Mouse (Mus musculus): ENCODE results near the gene Gpr152. TPM values are rescaled to one million over a fixed set of nuclear protein-coding genes. Genes with fewer than 3 reads are reported as not detected.

Gene Gpr152
- polyA plus RNA-seq, 1 experiment from 2014 or later = not detected

GRCm38 (mm10) chr19:4099837-4100717 is 39.5 kb upstream of the Gpr152 start, which contains the start of gene Pitpnm1:
Pitpnm1 (plus strand) TSS chr19:4099998.
- no peaks in the 10 kb centered on the region for H3K36me3 ChIP-seq
- peaks cover 35% of the 10 kb centered on the region for H3K4me1 ChIP-seq
- no peak for ATAC-seq (ENCODE audit: insufficient number of reproducible peaks, insufficient read depth, low FRiP score, low TSS enrichment)
- H3K4me2 ChIP-seq (replicated peaks) = peak within 1 kb of the TSS; percentile 92
- no peak within 1 kb of the TSS for H3K27ac ChIP-seq
- peaks cover 40% of the 10 kb centered on the region for H3K27me3 ChIP-seq
- peak within 1 kb of the TSS; percentile 37 for H3K9ac ChIP-seq
- H3K4me3 ChIP-seq = peak within 1 kb of the TSS; percentile 47
- H3K9me3 ChIP-seq = no peaks in the 10 kb centered on the region
- WGBS = 1% methylated on average over 53 of the region's 53 CpGs

- under 1% methylated on average over 46 of the region's 52 CpGs for WGBS
- Histone ChIP-seq H3K4me1 (peaks cover 35% of the 10 kb centered on the region), H3K36me3 (no peaks in the 10 kb centered on the region), H3K9me3 (no peaks in the 10 kb centered on the region), H3K4me2 (replicated peaks) (peak overlapping the region; percentile 92), H3K27me3 (peaks cover 40% of the 10 kb centered on the region), H3K27ac (no peak overlapping the region), H3K9ac (peak overlapping the region; percentile 20), H3K4me3 (peak overlapping the region; percentile 47)
- no peak for ATAC-seq (ENCODE audit: insufficient number of reproducible peaks, insufficient read depth, low FRiP score, low TSS enrichment)
Observed at GRCm38 (mm10) chr19:4100718-4101261, 38.8 kb upstream of the Gpr152 start.

DNA sequence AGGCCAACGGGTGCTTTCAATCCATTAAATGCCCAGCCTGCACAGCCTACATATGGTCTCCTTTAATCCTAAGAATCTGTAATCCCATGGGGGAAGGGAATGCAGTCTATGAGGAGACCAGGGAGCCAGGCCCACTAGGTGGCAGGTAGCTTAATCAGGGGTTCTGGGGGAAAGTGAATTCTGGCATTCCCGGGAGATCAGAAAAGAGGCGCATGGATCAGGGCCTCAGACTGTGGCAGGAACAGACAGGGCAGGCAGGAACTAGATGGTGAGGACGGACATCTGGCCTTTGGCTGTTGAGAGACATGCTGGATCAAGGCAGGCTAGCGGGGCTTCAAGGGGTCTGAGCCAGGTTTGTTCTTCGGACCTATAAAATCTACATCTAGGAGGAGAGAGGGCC is 38.1 kb upstream of the Gpr152 start:
- H3K27ac ChIP-seq = no peak overlapping the region
- 50% methylated on average over 6 of the region's 6 CpGs for WGBS
- H3K4me2 ChIP-seq (replicated peaks) = peak overlapping the region; percentile 92

GRCm38 (mm10) chr19:4102049-4102448 is 37.5 kb upstream of the Gpr152 start:
- no peak overlapping the region for H3K4me3 ChIP-seq
- no peaks in the 10 kb centered on the region for H3K36me3 ChIP-seq
- no peak overlapping the region for H3K4me2 ChIP-seq (replicated peaks)
- H3K9me3 ChIP-seq = no peaks in the 10 kb centered on the region
- no peak overlapping the region for H3K27ac ChIP-seq
- WGBS = 77% methylated on average over 2 of the region's 2 CpGs
- ATAC-seq (ENCODE audit: insufficient number of reproducible peaks, insufficient read depth, low FRiP score, low TSS enrichment) = no peak
- H3K4me1 ChIP-seq = peaks cover 28% of the 10 kb centered on the region
- no peak overlapping the region for H3K9ac ChIP-seq
- peaks cover 44% of the 10 kb centered on the region for H3K27me3 ChIP-seq

More for the DNA sequence above, 38.1 kb upstream of the Gpr152 start:
- no peak overlapping the region for H3K9ac ChIP-seq
- no peaks in the 10 kb centered on the region for H3K36me3 ChIP-seq
- peaks cover 30% of the 10 kb centered on the region for H3K4me1 ChIP-seq
- H3K4me3 ChIP-seq = peak overlapping the region; percentile 47
- H3K9me3 ChIP-seq = no peaks in the 10 kb centered on the region
- H3K27me3 ChIP-seq = peaks cover 40% of the 10 kb centered on the region
- ATAC-seq (ENCODE audit: insufficient number of reproducible peaks, insufficient read depth, low FRiP score, low TSS enrichment) = no peak

DNA sequence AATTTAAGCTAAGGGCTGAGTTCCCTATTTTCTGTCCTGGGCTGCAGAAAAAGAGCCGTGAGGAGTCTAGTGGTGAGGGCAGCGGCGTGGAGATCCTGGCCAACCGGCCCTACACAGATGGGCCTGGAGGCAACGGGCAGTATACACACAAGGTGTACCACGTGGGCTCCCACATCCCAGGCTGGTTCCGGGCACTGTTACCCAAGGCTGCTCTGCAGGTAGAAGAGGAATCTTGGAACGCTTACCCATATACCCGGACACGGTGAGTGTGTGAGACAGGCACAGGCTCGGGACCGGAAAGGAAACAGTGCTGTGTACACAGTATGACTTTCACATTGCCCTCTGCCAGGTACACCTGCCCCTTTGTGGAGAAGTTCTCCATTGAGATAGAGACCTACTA is 37.0 kb upstream of the Gpr152 start:
- 92% methylated on average over 12 of the region's 12 CpGs for WGBS

DNA sequence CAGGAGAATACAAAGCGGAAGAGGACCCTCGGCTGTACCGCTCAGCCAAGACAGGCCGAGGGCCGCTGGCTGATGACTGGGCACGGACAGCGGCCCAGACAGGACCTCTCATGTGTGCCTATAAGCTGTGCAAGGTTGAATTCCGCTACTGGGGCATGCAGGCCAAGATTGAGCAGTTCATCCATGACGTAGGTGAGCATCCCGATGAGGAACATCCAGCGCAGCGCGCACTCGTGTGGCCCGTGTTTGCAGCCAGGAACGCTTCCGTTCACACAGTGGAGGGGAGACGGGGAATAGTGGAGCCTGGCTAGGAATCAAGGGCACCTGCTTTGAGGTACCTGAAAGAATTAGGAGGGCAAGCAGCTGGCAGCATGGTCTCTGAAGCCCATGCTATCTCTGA is 36.3 kb upstream of the Gpr152 start:
- Histone ChIP-seq H3K9me3 (no peaks in the 10 kb centered on the region), H3K27ac (no peak overlapping the region), H3K4me1 (peaks cover 20% of the 10 kb centered on the region), H3K36me3 (no peaks in the 10 kb centered on the region), H3K9ac (no peak overlapping the region), H3K4me3 (no peak overlapping the region), H3K27me3 (peaks cover 43% of the 10 kb centered on the region), H3K4me2 (replicated peaks) (no peak overlapping the region)
- no peak for ATAC-seq (ENCODE audit: insufficient number of reproducible peaks, insufficient read depth, low FRiP score, low TSS enrichment)
- WGBS = 93% methylated on average over 18 of the region's 18 CpGs

More for the DNA sequence above, 37.0 kb upstream of the Gpr152 start:
- Histone ChIP-seq H3K4me1 (peaks cover 24% of the 10 kb centered on the region), H3K4me3 (no peak overlapping the region), H3K27ac (no peak overlapping the region), H3K9me3 (no peaks in the 10 kb centered on the region), H3K27me3 (peaks cover 44% of the 10 kb centered on the region), H3K36me3 (no peaks in the 10 kb centered on the region), H3K4me2 (replicated peaks) (no peak overlapping the region), H3K9ac (no peak overlapping the region)
- ATAC-seq (ENCODE audit: insufficient number of reproducible peaks, insufficient read depth, low FRiP score, low TSS enrichment) = no peak

GRCm38 (mm10) chr19:4103792-4104191 is 35.8 kb upstream of the Gpr152 start:
- H3K27ac ChIP-seq = no peak overlapping the region
- WGBS = 80% methylated on average over 3 of the region's 3 CpGs
- H3K4me3 ChIP-seq = no peak overlapping the region
- no peaks in the 10 kb centered on the region for H3K9me3 ChIP-seq
- H3K27me3 ChIP-seq = peaks cover 38% of the 10 kb centered on the region
- H3K36me3 ChIP-seq = no peaks in the 10 kb centered on the region
- peaks cover 20% of the 10 kb centered on the region for H3K4me1 ChIP-seq
- no peak for ATAC-seq (ENCODE audit: insufficient number of reproducible peaks, insufficient read depth, low FRiP score, low TSS enrichment)
- no peak overlapping the region for H3K9ac ChIP-seq
- no peak overlapping the region for H3K4me2 ChIP-seq (replicated peaks)

DNA sequence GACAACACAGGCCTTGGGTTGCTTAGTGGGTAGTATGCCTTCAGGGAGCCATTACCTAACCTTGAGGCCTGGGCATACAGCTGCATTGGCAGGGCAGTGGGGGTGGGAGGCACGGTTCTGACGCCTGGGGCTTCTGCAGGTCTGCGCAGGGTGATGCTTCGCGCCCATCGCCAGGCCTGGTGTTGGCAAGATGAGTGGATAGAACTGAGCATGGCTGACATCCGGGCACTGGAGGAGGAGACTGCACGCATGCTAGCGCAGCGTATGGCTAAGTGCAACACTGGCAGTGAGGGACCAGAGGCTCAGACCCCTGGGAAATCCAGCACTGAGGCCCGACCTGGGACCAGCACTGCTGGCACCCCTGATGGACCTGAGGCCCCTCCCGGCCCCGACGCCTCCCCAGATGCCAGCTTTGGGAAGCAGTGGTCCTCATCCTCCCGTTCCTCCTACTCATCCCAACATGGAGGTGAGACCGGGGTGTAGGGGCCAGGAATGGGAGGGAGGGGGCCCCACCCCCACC is 34.9 kb upstream of the Gpr152 start:
- H3K4me2 ChIP-seq (replicated peaks) = no peak overlapping the region
- H3K4me1 ChIP-seq = peaks cover 14% of the 10 kb centered on the region
- no peak for ATAC-seq (ENCODE audit: insufficient number of reproducible peaks, insufficient read depth, low FRiP score, low TSS enrichment)
- peaks cover 32% of the 10 kb centered on the region for H3K27me3 ChIP-seq
- H3K27ac ChIP-seq = no peak overlapping the region
- no peaks in the 10 kb centered on the region for H3K36me3 ChIP-seq
- no peak overlapping the region; the same call in 1 of the 2 replicates for H3K9ac ChIP-seq
- H3K9me3 ChIP-seq = no peaks in the 10 kb centered on the region
- no peak overlapping the region for H3K4me3 ChIP-seq
- WGBS = 91% methylated on average over 16 of the region's 16 CpGs

GRCm38 (mm10) chr19:4106654-4107053 is 32.9 kb upstream of the Gpr152 start:
- Histone ChIP-seq H3K27ac (no peak overlapping the region), H3K4me1 (0 out of 2 replicates have a peak, but pooled peaks cover under 1% of the 10 kb centered on the region), H3K4me3 (no peak overlapping the region), H3K9me3 (no peaks in the 10 kb centered on the region), H3K4me2 (replicated peaks) (no peak overlapping the region), H3K36me3 (peaks cover 3% of the 10 kb centered on the region; the same call in 1 of the 2 replicates), H3K27me3 (peaks cover 13% of the 10 kb centered on the region), H3K9ac (no peak overlapping the region)
- ATAC-seq (ENCODE audit: insufficient number of reproducible peaks, insufficient read depth, low FRiP score, low TSS enrichment) = no peak
- 89% methylated on average over 14 of the region's 14 CpGs for WGBS

DNA sequence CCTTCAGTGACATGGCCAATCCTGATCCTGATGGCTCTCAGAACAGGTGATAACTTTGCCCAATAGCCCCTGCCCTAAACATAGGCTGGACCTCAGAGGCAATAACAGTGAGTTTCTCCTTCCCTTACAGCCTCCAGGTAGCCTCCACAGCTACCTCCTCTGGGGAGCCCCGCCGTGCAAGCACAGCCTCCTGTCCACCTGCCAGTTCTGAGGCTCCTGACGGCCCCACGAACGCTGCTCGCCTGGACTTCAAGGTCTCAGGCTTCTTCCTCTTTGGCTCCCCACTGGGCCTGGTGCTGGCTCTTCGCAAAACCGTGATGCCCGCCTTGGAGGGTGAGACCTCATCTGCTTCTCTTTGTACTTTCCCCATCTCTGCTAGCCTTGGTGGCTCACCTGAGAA is 31.1 kb upstream of the Gpr152 start:
- Histone ChIP-seq H3K4me1 (peaks cover 4% of the 10 kb centered on the region; the same call in 1 of the 2 replicates), H3K27ac (no peak overlapping the region), H3K9me3 (no peaks in the 10 kb centered on the region), H3K4me2 (replicated peaks) (no peak overlapping the region), H3K4me3 (no peak overlapping the region), H3K36me3 (peaks cover 21% of the 10 kb centered on the region), H3K27me3 (0 out of 2 replicates have a peak, but pooled peaks cover 4% of the 10 kb centered on the region), H3K9ac (no peak overlapping the region)
- no peak for ATAC-seq (ENCODE audit: insufficient number of reproducible peaks, insufficient read depth, low FRiP score, low TSS enrichment)
- WGBS = 81% methylated on average over 9 of the region's 9 CpGs

DNA sequence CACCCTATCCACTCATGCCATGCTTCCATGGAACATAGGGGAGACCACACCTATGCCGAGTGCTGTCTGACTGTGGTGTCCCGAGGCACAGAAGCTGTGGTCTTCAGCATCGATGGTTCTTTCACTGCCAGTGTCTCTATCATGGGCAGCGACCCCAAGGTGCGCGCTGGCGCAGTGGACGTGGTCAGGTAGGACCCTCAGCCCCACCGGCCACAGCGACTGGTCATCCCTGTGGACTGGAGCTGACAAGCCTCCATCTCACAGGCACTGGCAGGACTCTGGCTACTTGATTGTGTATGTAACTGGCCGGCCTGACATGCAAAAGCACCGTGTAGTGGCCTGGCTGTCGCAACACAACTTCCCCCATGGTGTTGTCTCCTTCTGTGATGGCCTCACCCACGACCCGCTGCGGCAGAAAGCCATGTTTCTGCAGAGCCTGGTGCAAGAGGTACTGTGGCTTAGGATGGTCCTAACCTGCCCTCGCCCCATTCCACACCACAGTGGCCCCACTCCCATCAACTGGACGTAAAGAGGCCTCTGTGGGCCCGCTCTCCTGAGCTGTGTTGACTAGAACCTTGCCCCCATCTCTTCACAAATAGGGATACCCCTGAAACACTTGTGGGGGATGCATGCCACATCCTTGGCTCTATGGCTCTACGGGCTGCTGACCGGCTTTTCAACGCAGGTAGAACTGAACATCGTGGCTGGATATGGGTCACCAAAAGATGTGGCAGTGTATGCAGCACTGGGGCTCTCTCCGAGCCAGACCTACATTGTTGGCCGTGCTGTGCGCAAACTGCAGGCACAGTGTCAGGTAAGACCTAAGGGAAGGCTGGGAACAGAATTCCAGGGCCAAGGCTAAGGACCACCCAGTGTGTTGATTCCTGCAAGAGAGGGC is 27.3 kb upstream of the Gpr152 start:
- H3K4me1 ChIP-seq = peaks cover 7% of the 10 kb centered on the region; the same call in 1 of the 2 replicates
- no peaks in the 10 kb centered on the region for H3K9me3 ChIP-seq
- H3K9ac ChIP-seq = no peak overlapping the region
- H3K4me3 ChIP-seq = no peak overlapping the region
- no peak overlapping the region for H3K4me2 ChIP-seq (replicated peaks)
- H3K36me3 ChIP-seq = peaks cover 58% of the 10 kb centered on the region
- WGBS = 92% methylated on average over 26 of the region's 26 CpGs
- no peak for ATAC-seq (ENCODE audit: insufficient number of reproducible peaks, insufficient read depth, low FRiP score, low TSS enrichment)
- no peaks in the 10 kb centered on the region for H3K27me3 ChIP-seq
- no peak overlapping the region for H3K27ac ChIP-seq

Data from embryonic facial prominence, embryonic 12.5 days (tissue).